Mouse (Mus musculus): ENCODE data around the gene Dnah7b. TPM values are rescaled to one million over a fixed set of nuclear protein-coding genes. Genes with fewer than 3 reads are reported as not detected.
A peak's percentile ranks its signal among the peaks of the same experiment; 100 is the strongest.
"Not testable (repeated sequence)": the region's sequence is repeated elsewhere in the genome, so short reads cannot be mapped to it uniquely, and the experiment has no call there.

Gene Dnah7b
- total and polyA plus RNA-seq, 3 experiments, result 0.10 TPM; not detected in 2

DNA sequence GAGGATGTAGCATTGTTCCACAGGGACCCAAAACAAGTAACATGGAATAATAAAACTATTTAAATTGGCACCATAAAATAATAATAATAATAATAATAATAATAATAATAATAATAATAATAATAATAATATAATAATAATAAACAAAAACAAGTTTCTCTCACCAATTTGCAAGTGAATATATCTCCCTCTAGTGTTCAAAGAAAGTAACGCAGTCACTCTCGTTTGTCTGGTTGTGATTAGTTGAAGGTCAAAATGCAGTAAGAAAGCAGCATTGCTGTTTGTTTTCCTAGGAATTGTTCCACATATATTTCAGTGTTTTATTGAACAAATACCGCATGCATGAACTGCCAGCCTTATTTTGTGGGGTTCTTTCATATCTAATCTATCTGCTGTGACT lies 350.8 kb downstream of the Dnah7b start:
- TF ChIP-seq CTCF (IDR thresholded peaks at IDR 0.05 in 2 of 3, conservative IDR thresholded peaks at IDR 0.05 in 1 of 3; ENCODE audit: control insufficient read depth in 1 of 3, insufficient read depth in 1 of 3, low read depth in 2 of 3, low read length in 3 of 3, poor library complexity in 1 of 3, severe bottlenecking in 1 of 3) (peak in 2 of 3 experiments; percentile 26 to 28; a peak in 3 of 6 replicates), SMC3 (IDR thresholded peaks at IDR 0.05; ENCODE audit: low read depth, low read length) (peak; percentile 18; the same call in 1 of the 2 replicates), RAD21 (IDR thresholded peaks at IDR 0.05; ENCODE audit: low read depth, low read length) (peak; percentile 18; the same call in 1 of the 2 replicates)
- DNase-seq (ENCODE audit: low read depth, low spot score), result peak; percentile 45

DNA sequence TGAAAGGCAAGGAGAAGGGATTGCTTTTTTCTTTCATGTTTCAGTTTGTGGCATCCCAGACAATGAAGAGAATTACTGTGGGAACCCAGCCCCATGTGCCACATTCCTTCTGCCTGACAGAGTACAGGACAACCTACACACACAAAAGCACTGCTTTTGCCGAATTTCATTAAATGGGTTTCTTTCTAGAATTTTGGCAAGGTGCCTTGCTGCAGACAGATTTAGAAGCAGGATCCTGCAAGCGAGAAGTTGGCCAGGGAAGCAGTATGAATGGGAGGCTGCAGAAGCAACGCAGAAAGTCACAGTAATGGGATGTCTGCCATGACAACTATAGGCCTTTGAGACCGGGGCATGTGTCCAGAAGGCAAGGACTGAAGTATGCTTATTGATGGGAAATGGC lies 352.9 kb downstream of the Dnah7b start:
- H3K36me3 ChIP-seq (ENCODE audit: control insufficient read depth in 1 of 2, insufficient read depth in 2 of 2, low read length in 2 of 2); H3K27me3 ChIP-seq (ENCODE audit: control insufficient read depth in 1 of 2, insufficient read depth in 2 of 2, low read length in 2 of 2): not testable (repeated sequence)

More for the DNA sequence above, 350.8 kb downstream of the Dnah7b start:
- not testable (repeated sequence) for H3K36me3 ChIP-seq (ENCODE audit: control insufficient read depth in 1 of 2, insufficient read depth in 2 of 2, low read length in 2 of 2); H3K9ac ChIP-seq (ENCODE audit: control insufficient read depth, low read depth, low read length, poor library complexity, severe bottlenecking); H3K27ac ChIP-seq (ENCODE audit: control insufficient read depth, low read depth, low read length); H3K9me3 ChIP-seq (replicated peaks; ENCODE audit: insufficient read depth, low read length); H3K27me3 ChIP-seq (ENCODE audit: control insufficient read depth in 1 of 2, insufficient read depth in 2 of 2, low read length in 2 of 2); H3K4me3 ChIP-seq (ENCODE audit: control insufficient read depth in 1 of 2, insufficient read depth in 1 of 2, low read depth in 2 of 2, low read length in 2 of 2); H3K79me2 ChIP-seq (ENCODE audit: control insufficient read depth, insufficient read depth, low read length, poor library complexity); H3K4me1 ChIP-seq (ENCODE audit: control insufficient read depth in 1 of 2, insufficient read depth in 2 of 2, low read length in 2 of 2)

More for the DNA sequence above, 352.9 kb downstream of the Dnah7b start:
- H3K9ac ChIP-seq (ENCODE audit: control insufficient read depth, low read depth, low read length, poor library complexity, severe bottlenecking); DNase-seq (ENCODE audit: low read depth, low spot score); H3K9me3 ChIP-seq (replicated peaks; ENCODE audit: insufficient read depth, low read length); H3K4me1 ChIP-seq (ENCODE audit: control insufficient read depth in 1 of 2, insufficient read depth in 2 of 2, low read length in 2 of 2); H3K79me2 ChIP-seq (ENCODE audit: control insufficient read depth, insufficient read depth, low read length, poor library complexity); H3K4me3 ChIP-seq (ENCODE audit: control insufficient read depth in 1 of 2, insufficient read depth in 1 of 2, low read depth in 2 of 2, low read length in 2 of 2); H3K27ac ChIP-seq (ENCODE audit: control insufficient read depth, low read depth, low read length): not testable (repeated sequence)

Other genes starting within 250 kb of the Dnah7b start
- gene Gm5269, start 176.0 kb upstream of the Dnah7b start, total RNA-seq (2012; rRNA removed), result not detected in 2 replicates
- under 1 TPM in 1 of 2 experiments, not detected in 1; 0.67 TPM for gene Gm5269, start 176.0 kb upstream of the Dnah7b start, polyA plus RNA-seq (2012; ENCODE audit: insufficient read depth in 1 of 2, insufficient read length in 2 of 2, low read depth in 1 of 2, low replicate concordance in 2 of 2, missing spikeins in 1 of 2)
- 47.2 and 74.7 TPM in 2 replicates for gene Slc40a1, start 139.8 kb upstream of the Dnah7b start, total RNA-seq (2012; rRNA removed)
- 10 to 100 TPM in 1 of 2 experiments, not detected in 1; 36.8 TPM for gene Slc40a1, start 139.8 kb upstream of the Dnah7b start, polyA plus RNA-seq (2012; ENCODE audit: insufficient read depth in 1 of 2, insufficient read length in 2 of 2, low read depth in 1 of 2, low replicate concordance in 2 of 2, missing spikeins in 1 of 2)